Mouse (Mus musculus): ENCODE measurements around the gene Grid1. TPM values are rescaled to one million over a fixed set of nuclear protein-coding genes. Genes with fewer than 3 reads are reported as not detected.

Gene Grid1
- polyA plus RNA-seq (2012; rRNA removed) = 1.3 and 1.4 TPM in 2 replicates

DNA sequence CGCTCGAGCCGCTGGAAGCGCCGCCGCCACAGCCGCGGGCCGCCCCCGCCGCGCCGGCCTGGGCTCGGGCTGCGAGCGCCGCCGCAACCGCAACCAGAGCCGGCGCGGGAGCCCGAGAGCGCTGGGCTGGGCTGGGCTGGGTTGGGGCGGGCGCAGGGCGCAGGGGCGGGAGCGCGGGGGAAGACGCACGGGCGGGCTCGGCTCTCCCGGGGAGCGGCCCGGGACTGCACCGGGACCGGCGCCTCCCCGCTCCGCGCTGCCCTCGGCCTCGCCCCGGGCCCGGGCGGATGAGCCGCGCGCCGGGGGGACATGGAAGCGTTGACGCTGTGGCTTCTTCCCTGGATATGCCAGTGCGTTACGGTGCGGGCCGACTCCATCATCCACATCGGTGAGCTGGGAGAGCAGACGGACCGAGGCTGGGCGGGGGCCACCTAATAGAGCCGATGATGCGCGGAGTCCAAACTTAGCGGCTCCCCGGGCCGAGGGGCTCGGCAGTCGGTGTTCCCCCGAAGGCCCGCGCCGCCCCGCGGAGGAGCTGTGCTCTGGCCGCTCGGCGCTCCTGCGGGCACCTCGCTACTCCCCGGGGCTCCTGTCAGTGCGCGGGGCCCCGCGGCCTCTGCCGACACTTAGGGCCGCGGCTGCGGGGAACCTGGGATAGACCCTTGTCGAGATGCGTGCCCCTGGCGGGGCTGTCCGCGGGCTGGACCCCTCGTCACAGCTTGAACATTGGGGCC is at the start of gene Grid1:
Gene Grid1 (plus strand): TSS at position 190 of the 734 bp plus-strand sequence.
- peak within 1 kb of the TSS; percentile 40 for H3K4me3 ChIP-seq (ENCODE audit: insufficient read depth, low read depth, low read length)
- WGBS = 1% methylated on average over 94 of the region's 96 CpGs
- TF ChIP-seq POLR2A (IDR thresholded peaks at IDR 0.05; ENCODE audit: low read depth, low read length) = no peak
- no peaks in the 10 kb centered on the region for H3K36me3 ChIP-seq (ENCODE audit: control insufficient read depth, insufficient read depth, low read length)
- peaks cover 6% of the 10 kb centered on the region; the same call in 1 of the 2 replicates for H3K27me3 ChIP-seq (replicated peaks; ENCODE audit: control insufficient read depth, insufficient read depth, low read length)
- no peak for DNase-seq
- H3K4me1 ChIP-seq (ENCODE audit: control insufficient read depth, insufficient read depth, low read length) = peaks cover 5% of the 10 kb centered on the region; the same call in 1 of the 2 replicates
- H3K27ac ChIP-seq (ENCODE audit: insufficient read depth, low read depth, low read length) = no peak within 1 kb of the TSS

DNA sequence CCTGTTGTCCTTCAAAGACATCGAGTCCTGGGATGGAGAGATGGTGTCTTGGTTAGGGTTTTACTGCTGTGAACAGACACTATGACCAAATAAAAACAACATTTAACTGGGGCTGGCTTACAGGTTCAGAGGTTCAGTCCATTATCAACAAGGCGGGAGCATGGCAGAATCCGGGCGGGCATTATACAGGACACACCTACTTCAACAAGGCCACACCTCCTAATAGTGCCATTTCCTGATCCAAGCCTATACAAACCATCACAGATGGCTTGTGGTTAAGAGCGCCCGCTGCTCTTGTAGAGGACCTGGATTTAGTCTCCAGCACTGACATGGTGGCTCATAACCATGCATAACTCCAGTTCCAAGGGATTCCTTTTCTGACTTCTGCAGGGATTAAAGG is 49.4 kb upstream of the Grid1 start:
- TF ChIP-seq POLR2A (IDR thresholded peaks at IDR 0.05; ENCODE audit: low read depth, low read length) = no peak
- TF ChIP-seq CTCF (conservative IDR thresholded peaks at IDR 0.05; ENCODE audit: insufficient read depth, insufficient read length, low read depth, low read length) = no peak
- Histone ChIP-seq H3K4me1 (ENCODE audit: control insufficient read depth, insufficient read depth, low read length) (0 out of 2 replicates have a peak, but pooled peaks cover 4% of the 10 kb centered on the region), H3K27ac (ENCODE audit: insufficient read depth, low read depth, low read length) (no peak overlapping the region), H3K36me3 (ENCODE audit: control insufficient read depth, insufficient read depth, low read length) (no peaks in the 10 kb centered on the region), H3K27me3 (replicated peaks; ENCODE audit: control insufficient read depth, insufficient read depth, low read length) (no peaks in the 10 kb centered on the region), H3K4me3 (ENCODE audit: insufficient read depth, low read depth, low read length) (no peak overlapping the region)
- no peak for DNase-seq
- 87% methylated on average over 6 of the region's 6 CpGs for WGBS

DNA sequence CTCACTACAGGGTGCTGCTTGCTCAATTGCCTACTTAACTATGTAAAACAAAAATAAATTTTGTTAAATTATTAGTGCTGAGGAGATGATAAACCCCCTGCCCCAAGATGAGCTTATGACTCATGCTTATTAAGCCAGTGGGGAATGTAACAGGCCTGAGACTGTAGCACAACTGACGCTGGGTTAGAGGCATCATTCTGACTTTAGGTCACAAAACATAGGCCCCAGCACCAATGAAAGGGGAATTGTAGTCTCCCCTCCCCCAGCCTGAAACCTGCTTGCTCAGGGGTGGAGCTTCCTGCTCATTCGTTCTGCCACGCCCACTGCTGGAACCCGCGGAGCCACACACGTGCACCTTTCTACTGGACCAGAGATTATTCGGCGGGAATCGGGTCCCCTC is 48.3 kb upstream of the Grid1 start:
- Histone ChIP-seq H3K27me3 (replicated peaks; ENCODE audit: control insufficient read depth, insufficient read depth, low read length) (no peaks in the 10 kb centered on the region), H3K4me1 (ENCODE audit: control insufficient read depth, insufficient read depth, low read length) (0 out of 2 replicates have a peak, but pooled peaks cover 4% of the 10 kb centered on the region), H3K36me3 (ENCODE audit: control insufficient read depth, insufficient read depth, low read length) (no peaks in the 10 kb centered on the region), H3K4me3 (ENCODE audit: insufficient read depth, low read depth, low read length) (no peak overlapping the region), H3K27ac (ENCODE audit: insufficient read depth, low read depth, low read length) (no peak overlapping the region)
- WGBS = 24% methylated on average over 9 of the region's 9 CpGs
- TF ChIP-seq POLR2A (IDR thresholded peaks at IDR 0.05; ENCODE audit: low read depth, low read length) (no peak), CTCF (conservative IDR thresholded peaks at IDR 0.05; ENCODE audit: insufficient read depth, insufficient read length, low read depth, low read length) (no peak)
- DNase-seq = no peak

DNA sequence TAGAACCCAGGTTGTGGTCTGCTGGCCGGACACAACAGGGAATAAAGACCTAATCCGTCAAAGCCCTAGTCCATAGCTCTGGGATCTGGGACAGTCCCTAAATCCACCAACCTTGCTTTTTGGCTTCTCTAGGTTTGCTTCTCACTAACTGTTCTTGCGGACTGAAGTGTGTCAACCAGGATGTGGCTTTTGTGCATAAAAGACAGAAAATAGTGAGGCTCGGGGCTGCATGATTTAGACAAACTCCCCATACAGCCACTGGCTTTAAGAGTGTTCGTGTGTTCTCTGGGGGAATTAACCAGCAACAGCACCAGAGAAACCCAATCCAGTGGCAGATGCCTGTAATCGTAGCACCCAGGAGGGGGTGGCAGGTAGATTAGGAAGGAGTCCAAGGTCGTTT is 47.8 kb upstream of the Grid1 start:
- Histone ChIP-seq H3K36me3 (ENCODE audit: control insufficient read depth, insufficient read depth, low read length) (no peaks in the 10 kb centered on the region), H3K4me1 (ENCODE audit: control insufficient read depth, insufficient read depth, low read length) (0 out of 2 replicates have a peak, but pooled peaks cover 4% of the 10 kb centered on the region), H3K4me3 (ENCODE audit: insufficient read depth, low read depth, low read length) (no peak overlapping the region), H3K27ac (ENCODE audit: insufficient read depth, low read depth, low read length) (no peak overlapping the region), H3K27me3 (replicated peaks; ENCODE audit: control insufficient read depth, insufficient read depth, low read length) (no peaks in the 10 kb centered on the region)
- TF ChIP-seq CTCF (conservative IDR thresholded peaks at IDR 0.05; ENCODE audit: insufficient read depth, insufficient read length, low read depth, low read length) = no peak
- no peak for TF ChIP-seq POLR2A (IDR thresholded peaks at IDR 0.05; ENCODE audit: low read depth, low read length)
- 69% methylated on average over 7 of the region's 7 CpGs for WGBS
- no peak for DNase-seq

DNA sequence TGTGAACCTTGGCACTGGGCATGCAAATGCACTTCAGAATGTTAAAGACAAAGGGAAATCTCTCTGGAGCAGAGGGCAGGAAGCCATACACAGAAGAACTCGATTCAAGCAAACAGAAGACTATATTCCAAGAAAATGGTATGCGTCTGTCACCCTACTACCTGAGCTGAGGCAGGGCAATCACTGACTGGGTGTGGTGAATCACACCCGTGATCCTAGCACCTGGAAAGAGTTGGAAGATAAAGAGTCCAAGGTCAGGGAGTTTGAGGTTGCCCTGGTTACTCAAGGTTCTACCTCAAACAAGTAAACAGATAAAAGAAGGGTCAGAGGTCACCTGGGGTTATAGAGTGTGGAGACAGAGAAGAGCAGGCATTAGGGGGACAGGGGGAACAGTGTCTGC is 46.2 kb upstream of the Grid1 start:
- WGBS = 76% methylated on average over 3 of the region's 3 CpGs

DNA sequence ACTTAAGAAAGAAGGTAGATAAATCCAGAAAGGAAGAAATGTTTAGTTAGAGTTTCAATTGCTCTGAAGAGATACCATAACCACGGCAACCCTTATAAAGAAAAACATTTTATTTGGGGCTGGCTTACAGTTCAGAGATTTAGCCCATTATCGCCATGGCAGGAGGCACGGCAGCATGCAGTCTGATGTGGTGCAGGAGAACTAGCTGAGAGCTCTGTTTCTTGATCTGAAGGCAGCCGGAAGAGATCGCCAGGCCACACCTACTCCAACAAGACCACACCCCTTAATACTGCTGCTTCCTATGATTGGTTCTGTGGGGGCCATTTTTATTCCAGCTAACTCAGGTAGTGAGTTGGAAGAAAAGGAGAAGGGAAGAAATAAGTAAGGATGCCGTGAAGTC is 45.7 kb upstream of the Grid1 start:
- no peak overlapping the region for H3K27ac ChIP-seq (ENCODE audit: insufficient read depth, low read depth, low read length)
- H3K36me3 ChIP-seq (ENCODE audit: control insufficient read depth, insufficient read depth, low read length) = no peaks in the 10 kb centered on the region
- H3K27me3 ChIP-seq (replicated peaks; ENCODE audit: control insufficient read depth, insufficient read depth, low read length) = no peaks in the 10 kb centered on the region
- DNase-seq = no peak
- 0 out of 2 replicates have a peak, but pooled peaks cover 2% of the 10 kb centered on the region for H3K4me1 ChIP-seq (ENCODE audit: control insufficient read depth, insufficient read depth, low read length)
- H3K4me3 ChIP-seq (ENCODE audit: insufficient read depth, low read depth, low read length) = no peak overlapping the region
- no peak for TF ChIP-seq POLR2A (IDR thresholded peaks at IDR 0.05; ENCODE audit: low read depth, low read length)
- no peak for TF ChIP-seq CTCF (conservative IDR thresholded peaks at IDR 0.05; ENCODE audit: insufficient read depth, insufficient read length, low read depth, low read length)
- 81% methylated on average over 6 of the region's 6 CpGs for whole genome bisulfite sequencing

More for the DNA sequence above, 46.2 kb upstream of the Grid1 start:
- no peak for TF ChIP-seq POLR2A (IDR thresholded peaks at IDR 0.05; ENCODE audit: low read depth, low read length)
- no peak for TF ChIP-seq CTCF (conservative IDR thresholded peaks at IDR 0.05; ENCODE audit: insufficient read depth, insufficient read length, low read depth, low read length)
- DNase-seq = no peak
- Histone ChIP-seq H3K27me3 (replicated peaks; ENCODE audit: control insufficient read depth, insufficient read depth, low read length) (no peaks in the 10 kb centered on the region), H3K4me3 (ENCODE audit: insufficient read depth, low read depth, low read length) (no peak overlapping the region), H3K27ac (ENCODE audit: insufficient read depth, low read depth, low read length) (no peak overlapping the region), H3K36me3 (ENCODE audit: control insufficient read depth, insufficient read depth, low read length) (no peaks in the 10 kb centered on the region), H3K4me1 (ENCODE audit: control insufficient read depth, insufficient read depth, low read length) (0 out of 2 replicates have a peak, but pooled peaks cover 4% of the 10 kb centered on the region)

DNA sequence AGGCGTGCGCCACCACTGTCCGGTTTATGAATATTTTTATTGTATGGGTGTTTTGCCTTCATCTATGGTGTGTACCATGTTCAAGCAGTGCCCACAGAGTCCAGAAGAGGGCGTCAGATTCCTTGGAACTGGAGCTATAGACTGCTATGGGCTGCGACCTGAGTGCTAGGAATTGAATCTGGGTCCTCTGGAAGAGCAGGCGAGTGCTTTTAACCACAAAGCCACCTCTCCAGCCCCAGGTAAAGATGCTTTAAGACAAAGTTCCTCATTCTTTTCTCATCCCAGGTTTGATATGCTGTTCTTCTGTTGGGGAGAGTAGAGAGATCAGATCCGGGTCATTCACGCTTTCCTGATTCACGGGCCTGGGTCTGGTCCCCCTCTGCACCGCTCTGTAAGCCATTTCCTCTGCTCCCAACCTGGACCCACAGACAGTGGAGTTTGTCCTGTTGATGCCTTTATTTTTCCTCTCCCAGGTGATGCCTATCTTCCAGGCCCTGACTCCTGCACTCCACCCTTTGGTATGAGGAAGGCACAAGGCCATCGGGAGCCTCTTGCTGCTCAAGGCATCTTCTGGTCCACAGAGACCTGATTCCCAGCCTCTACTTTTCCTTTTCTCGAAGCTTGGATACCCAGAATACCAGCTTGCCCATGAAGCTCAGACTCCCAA is 43.1 kb upstream of the Grid1 start:
- no peak overlapping the region for H3K4me3 ChIP-seq (ENCODE audit: insufficient read depth, low read depth, low read length)
- H3K27ac ChIP-seq (ENCODE audit: insufficient read depth, low read depth, low read length) = no peak overlapping the region
- H3K36me3 ChIP-seq (ENCODE audit: control insufficient read depth, insufficient read depth, low read length) = no peaks in the 10 kb centered on the region
- H3K4me1 ChIP-seq (ENCODE audit: control insufficient read depth, insufficient read depth, low read length) = no peaks in the 10 kb centered on the region
- no peaks in the 10 kb centered on the region for H3K27me3 ChIP-seq (replicated peaks; ENCODE audit: control insufficient read depth, insufficient read depth, low read length)
- 88% methylated on average over 12 of the region's 12 CpGs for WGBS
- TF ChIP-seq POLR2A (IDR thresholded peaks at IDR 0.05; ENCODE audit: low read depth, low read length) (no peak), CTCF (conservative IDR thresholded peaks at IDR 0.05; ENCODE audit: insufficient read depth, insufficient read length, low read depth, low read length) (no peak)
- no peak for DNase-seq

Measured in kidney, adult 2 months (tissue).